Mouse (Mus musculus): ENCODE measurements around the gene Obox6.

GRCm38 (mm10) chr7:15859657-15860056, 20.2 kb upstream of the Obox6 start:
- TF ChIP-seq CTCF (IDR thresholded peaks at IDR 0.05; ENCODE audit: borderline replicate concordance, insufficient read depth, low read length) (no peak), POLR2A (IDR thresholded peaks at IDR 0.05; ENCODE audit: low read depth, low read length) (no peak)

Measured in embryonic fibroblast, embryonic 13.5 days (primary cell).